Mouse (Mus musculus): Measurements from ENCODE around the gene Fam213a. TPM values are rescaled to one million over a fixed set of nuclear protein-coding genes. Genes with fewer than 3 reads are reported as not detected.

The Fam213a gene
- total RNA-seq, 4 experiments from 2014 or later = 121 to 133 (median 125) TPM

GRCm38 (mm10) chr14:40963501-40964213 is 49.9 kb downstream of the Fam213a start:
- DNase-seq (ENCODE audit: low spot score in 2 of 2) = no peak

DNA sequence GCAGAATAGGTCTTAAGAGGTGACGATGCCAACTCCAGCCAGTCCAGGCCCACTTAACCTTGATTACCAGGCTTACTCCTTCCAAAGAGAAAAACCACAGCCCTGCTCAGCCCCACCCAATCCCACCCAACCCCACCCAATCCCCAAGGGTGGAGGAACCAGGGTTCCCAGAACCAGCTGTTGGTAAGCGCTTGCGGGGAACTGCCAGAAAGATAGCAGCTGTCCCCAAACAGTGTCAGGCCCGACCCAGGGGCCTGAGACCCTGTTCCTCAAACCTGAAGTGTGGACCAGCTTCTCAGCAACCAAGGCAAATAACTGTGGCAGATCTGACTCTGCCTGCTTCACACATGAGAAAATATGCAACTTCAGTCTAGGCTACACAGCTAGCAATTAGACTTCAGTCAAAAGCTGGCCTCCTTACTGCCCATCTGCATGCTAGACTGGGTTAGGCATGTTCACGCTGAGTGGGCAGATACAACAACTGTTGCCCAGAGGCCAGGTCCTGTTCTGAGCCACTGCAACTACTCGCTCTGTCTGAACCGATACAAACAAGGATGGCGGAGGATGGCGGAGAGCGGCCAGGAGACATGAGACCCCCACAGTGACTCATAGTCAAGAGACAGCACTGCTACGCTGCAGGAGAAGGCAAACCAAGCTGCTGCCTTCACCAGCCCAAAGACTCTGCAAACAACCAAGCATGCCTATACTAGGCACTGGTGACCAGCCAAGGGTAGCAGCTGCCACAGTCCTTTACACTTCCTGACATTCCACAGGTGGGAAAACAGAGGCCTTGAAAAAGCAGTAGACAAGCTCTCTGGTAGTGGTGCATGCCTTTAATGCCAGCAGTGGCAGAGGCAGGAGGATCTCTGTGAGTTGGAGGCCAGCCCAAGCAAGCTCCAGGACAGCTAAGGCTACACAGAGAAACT is 51.0 kb downstream of the Fam213a start:
- no peak for DNase-seq (ENCODE audit: low spot score in 2 of 2)

DNA sequence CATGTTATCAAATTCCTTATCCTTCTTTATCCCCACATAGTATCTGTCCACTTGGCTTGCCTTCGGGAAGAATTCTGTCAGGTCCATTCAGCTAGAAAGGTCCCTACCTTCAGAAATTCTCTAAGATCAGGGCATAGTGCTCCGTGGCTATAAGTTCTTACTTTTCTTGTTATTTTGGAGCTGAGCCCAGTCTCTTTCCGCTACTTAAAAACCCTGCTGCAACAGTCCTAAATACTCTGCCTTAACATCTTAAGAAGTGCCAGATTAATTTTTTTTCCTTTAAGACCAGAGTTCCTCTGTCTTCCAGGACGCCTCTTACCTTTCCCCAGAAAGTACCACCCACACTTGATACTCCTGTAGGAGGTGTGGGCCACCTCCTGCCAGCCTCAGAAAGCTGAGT is 53.4 kb downstream of the Fam213a start:
- DNase-seq (ENCODE audit: low spot score in 2 of 2) = no peak

DNA sequence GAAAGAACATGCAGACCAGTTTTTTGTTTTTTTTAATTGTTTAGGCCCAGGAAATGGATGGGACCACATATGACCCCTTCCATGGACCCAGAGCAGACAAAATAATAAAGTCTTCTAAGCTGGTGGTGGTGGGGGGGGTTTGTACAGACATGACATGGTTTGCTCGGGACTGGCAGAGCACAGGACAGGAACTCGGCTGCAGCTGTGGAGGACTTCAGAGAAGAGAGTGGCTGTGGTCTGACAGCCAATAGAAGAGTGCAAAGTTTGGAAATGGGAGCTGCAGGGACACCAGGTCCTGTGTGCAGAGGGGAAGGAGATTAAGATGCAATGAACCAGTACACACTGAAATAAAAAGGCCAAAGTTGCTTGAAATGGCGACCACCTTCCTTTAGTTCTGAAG is 54.0 kb downstream of the Fam213a start:
- DNase-seq (ENCODE audit: low spot score in 2 of 2) = no peak

- DNase-seq (ENCODE audit: low spot score in 2 of 2) = no peak
Observed at GRCm38 (mm10) chr14:40958986-40959381, 54.6 kb downstream of the Fam213a start.

DNA sequence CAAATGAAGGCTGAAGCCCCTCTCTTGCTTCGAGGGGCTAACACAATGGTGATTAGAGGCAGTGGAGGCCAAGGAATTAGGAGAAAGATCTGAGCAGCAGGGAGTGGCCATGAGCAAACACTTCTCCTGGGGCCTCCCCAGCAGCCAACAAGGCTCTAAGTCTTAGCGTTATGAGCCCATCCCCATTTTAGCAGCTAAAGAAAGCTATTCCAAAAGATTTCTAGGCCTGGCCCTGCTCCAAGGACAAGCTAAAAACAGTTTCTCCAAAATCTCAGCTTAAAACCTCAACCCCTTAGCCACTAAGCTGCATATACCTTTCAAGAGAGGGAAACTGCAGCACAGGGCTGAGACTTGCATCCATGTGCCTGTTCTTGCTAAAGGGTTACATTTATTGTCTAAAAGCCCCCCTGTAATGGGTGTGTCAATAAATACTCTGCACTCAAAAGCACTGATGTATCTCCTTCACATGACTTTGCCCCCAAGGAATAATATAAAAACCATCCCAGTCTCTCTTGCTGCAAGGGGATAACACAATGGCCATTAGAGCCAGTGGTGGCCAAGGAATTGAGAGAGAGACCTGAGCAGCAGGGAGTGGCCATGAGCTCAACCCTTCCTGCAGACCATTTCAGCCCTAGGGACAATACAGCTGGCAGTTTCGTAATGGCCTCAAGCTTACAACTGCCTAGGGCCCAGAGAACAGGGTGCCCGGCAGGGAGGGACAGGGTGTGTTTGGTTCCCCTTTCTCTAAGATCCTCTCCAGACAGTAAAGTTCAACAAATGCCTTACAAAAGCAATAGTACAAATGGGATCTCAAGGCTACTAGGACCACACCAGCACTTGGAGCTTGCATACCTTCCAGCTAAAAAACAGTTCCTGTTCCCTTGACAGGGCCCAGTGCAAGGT is 55.3 kb downstream of the Fam213a start:
- DNase-seq (ENCODE audit: low spot score in 2 of 2) = peak in 1 of 2 experiments; percentile 58

GRCm38 (mm10) chr14:40957607-40958006 is 56.0 kb downstream of the Fam213a start:
- DNase-seq (ENCODE audit: low spot score in 2 of 2) = no peak

DNA sequence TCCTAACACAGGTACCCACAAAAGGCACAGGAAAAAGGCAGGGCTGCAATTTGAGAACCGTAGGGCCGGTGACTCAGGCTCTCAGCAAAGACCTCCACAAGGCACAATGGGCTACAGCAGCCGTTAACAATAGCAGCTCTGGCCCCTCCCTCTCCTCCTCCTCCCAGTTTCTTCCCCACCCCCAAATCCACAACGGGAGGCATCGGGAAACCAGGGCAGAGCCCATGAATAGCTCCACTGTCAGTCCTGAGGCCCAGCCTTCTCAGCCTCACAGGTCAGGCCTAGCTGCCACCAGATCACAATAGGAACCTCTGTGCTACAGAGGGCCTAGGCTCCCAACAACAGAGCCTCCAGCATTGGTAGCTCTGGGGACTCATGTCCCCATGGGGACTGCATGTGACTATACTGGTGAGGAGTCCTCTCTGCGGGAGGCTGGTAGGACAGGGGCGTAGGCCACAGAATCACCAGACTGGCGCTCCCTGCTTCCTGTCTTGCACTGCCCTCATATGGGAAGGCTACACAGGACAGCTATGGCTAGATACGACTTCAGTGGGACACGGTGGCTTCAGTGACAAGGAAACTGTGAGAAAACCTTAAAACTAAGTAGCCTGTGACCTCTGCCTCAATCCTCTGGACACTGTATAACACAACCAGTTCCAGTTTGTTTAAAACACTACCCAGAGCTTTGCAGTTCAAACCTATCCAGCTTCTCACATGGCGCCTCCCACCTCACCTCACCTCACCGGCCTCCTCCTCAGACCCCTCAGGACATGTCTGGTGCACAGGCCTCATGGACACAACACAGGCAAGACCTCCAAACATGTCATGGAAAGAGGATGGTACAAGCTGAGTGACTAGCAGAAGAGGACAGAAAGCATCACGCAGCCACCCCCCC is 57.1 kb downstream of the Fam213a start:
- peak in 1 of 2 experiments; percentile 86 for DNase-seq (ENCODE audit: low spot score in 2 of 2)

DNA sequence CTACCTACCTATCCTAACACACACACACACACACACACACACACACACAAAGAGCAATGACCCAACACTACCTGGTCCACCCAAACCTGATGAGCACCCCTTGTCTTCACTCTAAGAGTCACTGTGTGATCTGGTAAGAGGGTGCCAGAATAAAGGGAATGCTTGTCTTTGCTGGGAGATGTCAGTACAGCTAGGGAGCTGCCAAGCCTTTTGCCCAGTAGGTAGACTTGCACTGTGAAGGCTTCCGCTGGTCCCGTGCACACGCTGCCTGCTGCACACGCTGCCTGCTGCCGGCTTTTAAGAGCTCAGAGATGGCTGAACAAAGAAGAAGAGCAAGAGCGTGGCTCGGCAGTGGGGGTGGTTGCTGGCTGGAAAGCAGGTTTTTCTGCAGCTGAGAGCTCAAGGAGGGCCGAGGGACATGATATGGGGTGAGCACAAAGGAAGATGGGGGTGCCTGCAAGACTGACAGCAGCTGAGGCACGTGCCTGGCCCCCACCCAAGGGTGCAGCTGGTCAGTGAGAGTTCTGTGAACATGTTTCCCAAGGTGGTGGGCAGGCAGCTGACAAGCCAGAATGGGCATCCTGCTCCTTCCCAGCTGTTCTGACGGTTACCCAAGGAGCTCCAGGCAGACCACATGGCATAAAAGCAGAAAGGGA is 57.9 kb downstream of the Fam213a start:
- DNase-seq (ENCODE audit: low spot score in 2 of 2) = peak; percentile 73 to 94

- no peak for DNase-seq (ENCODE audit: low spot score in 2 of 2)
Observed at GRCm38 (mm10) chr14:40955146-40955545, 58.4 kb downstream of the Fam213a start.

GRCm38 (mm10) chr14:40953381-40953780 is 60.2 kb downstream of the Fam213a start:
- peak in 1 of 2 experiments; percentile 55 for DNase-seq (ENCODE audit: low spot score in 2 of 2)

DNA sequence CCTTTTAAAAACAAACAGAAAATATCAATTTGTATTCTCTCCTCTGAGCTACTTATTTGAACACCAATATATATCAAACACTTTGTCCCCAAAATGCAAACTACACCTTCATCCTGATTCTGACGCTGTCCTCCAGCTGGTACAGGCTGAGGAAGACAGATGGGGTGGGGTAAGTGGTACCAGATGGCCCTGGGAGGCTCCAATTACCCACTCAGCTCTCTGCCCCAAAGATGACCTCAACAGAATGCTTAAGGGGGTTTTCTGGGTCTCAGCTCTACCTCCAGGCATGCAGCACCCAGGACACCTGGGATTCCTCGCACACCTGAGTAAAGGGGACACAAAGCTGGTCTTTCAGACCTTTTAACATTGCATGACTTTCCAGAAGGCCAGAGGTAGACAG is 60.9 kb downstream of the Fam213a start:
- DNase-seq (ENCODE audit: low spot score in 2 of 2) = no peak

DNA sequence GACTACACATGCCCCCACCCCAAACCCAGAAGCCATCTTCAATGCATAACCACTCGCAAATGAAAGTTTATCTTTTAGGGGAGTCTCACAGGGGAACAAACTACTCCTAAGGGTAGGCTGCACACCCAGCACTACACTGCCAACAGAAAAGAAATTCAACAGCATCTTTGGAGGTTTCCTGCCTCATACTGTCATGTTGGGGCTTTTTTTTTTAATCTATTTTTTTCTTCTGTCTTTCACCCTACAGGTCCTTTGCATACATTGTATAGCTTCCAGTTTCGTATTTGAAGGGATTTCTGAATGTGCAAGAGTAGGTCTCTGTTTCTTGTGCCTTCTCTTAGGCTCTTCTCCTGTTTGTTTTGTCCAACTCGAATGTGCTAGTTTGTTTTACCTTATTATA is 61.3 kb downstream of the Fam213a start:
- DNase-seq (ENCODE audit: low spot score in 2 of 2) = no peak

DNA sequence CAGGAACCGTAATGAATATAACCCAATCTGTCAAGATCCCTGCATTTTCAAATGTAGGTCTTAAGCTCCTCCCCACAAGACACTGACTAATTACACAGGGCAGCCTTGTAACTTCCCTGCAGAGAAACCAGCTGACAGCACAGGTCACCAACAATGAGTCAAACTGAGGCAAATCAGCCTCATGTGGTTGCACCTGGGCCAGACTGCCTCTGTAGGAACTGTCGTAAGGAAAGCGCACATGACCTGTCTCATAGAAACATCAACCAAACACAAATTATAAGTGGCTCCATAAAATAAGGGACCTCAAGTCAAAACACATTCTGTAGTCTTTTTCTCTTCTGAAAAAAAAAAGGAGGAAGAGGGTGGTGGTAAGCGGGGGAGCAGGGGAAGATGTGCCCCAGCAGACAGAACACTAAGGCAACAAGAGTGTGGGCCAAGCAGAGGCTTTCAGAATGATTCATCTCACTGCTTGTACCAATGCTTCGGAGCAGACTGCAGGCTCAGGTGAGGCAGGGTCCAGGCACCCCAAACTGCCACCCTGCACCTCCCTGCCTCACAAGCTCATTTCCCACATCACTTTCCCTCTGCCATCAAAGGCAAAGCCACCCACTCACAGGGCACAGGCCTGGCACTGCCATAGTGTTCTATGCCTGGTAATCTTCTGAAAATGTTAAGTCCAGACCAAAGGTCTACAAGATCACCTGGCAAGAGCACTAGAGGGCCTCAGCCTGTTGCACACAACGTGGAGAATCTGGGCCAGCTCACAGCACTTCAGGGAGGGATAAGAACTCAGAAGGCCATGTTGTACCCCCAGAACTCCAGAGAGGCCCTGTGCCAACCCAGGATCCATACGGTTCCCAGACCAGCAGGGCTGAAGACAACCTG is 63.6 kb downstream of the Fam213a start:
- DNase-seq (ENCODE audit: low spot score in 2 of 2) = no peak

GRCm38 (mm10) chr14:40949047-40949446 is 64.5 kb downstream of the Fam213a start:
- no peak for DNase-seq (ENCODE audit: low spot score in 2 of 2)

- DNase-seq (ENCODE audit: low spot score in 2 of 2) = no peak
Observed at GRCm38 (mm10) chr14:40948522-40948921, 65.1 kb downstream of the Fam213a start.

- no peak for DNase-seq (ENCODE audit: low spot score in 2 of 2)
Observed at GRCm38 (mm10) chr14:40947431-40948394, 65.9 kb downstream of the Fam213a start.

DNA sequence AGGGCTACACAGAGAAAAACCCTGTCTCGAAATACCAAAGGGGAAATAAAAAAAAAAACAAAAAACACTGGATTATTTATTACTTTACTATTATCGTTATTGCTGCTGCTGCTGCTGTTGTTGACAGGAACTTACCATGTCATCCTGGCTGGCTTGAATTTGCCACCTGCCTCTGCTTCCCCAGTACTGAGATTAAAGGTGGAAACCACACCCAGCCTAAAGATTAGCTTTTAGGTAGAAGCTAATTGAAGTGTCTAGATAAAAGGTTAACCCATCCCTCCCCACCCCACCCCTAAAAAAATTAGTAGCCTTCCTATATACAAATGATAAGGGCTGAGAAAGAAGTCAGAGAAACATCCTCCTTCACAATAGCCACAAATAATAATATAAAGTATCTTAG is 69.8 kb downstream of the Fam213a start:
- DNase-seq (ENCODE audit: low spot score in 2 of 2) = no peak

Measured in left cerebral cortex, adult 8-10 months (tissue).